In genomic region chr5:136703751-136704150, GRCm38 (mm10) we compare ENCODE assay signal across 8 mouse cellular contexts. TPM values are rescaled to one million over a fixed set of nuclear protein-coding genes. Genes with fewer than 3 reads are reported as not detected.
DNase-seq lines count a peak whose midpoint lies in the region; ATAC-seq and TF ChIP-seq lines count a peak whose summit lies in the region.

No protein-coding gene starts in this region.

- H3K4me3 ChIP-seq in ES-Bruce4 (ENCODE audit: low read depth, low read length), result no peak overlapping the region
- H3K4me3 ChIP-seq in heart, postnatal 0 days (ENCODE audit: low read depth, low read length), result no peak overlapping the region

- DNase-seq in T-cell, adult 2 months (ENCODE audit: low spot score), result peak; percentile 42
- DNase-seq in cerebellum, postnatal 36 days, result peak; percentile 76 to 82
- peak; percentile 27 for DNase-seq in heart, postnatal 0 days (ENCODE audit: low spot score)
- peak; percentile 20 for DNase-seq in layer of hippocampus, adult 9-10 months (ENCODE audit: low spot score)
- peak; percentile 41 to 81 for DNase-seq in spleen, adult 18-20 months

- no peak for TF ChIP-seq POLR2A in ES-Bruce4 (IDR thresholded peaks at IDR 0.05; ENCODE audit: insufficient read depth, low read length)

- ATAC-seq in heart, postnatal 0 days (ENCODE audit: insufficient read depth, low read depth), result no peak
- ATAC-seq in megakaryocyte, adult 5-6 weeks (ENCODE audit: poor library complexity, severe bottlenecking), result peak; percentile 74
- no peak for ATAC-seq in activated CD4-positive, CD25-positive, alpha-beta regulatory T cell, adult 4 months

- H3K9ac ChIP-seq in ES-Bruce4 (ENCODE audit: low read depth, poor library complexity, severe bottlenecking), result no peak overlapping the region
- H3K9ac ChIP-seq in heart, postnatal 0 days (replicated peaks; ENCODE audit: low read depth, low read length), result no peak overlapping the region

- no peaks in the 10 kb centered on the region for H3K4me1 ChIP-seq in ES-Bruce4 (ENCODE audit: control insufficient read depth, insufficient read depth, low read length)
- no peaks in the 10 kb centered on the region for H3K4me1 ChIP-seq in heart, postnatal 0 days (ENCODE audit: control insufficient read depth, insufficient read depth)

- WGBS in heart, postnatal 0 days, result 38% methylated on average over 3 of the region's 3 CpGs

- H3K27me3 ChIP-seq in ES-Bruce4 (ENCODE audit: control insufficient read depth, insufficient read depth, low read length, poor library complexity, severe bottlenecking), result no peaks in the 10 kb centered on the region
- peaks cover 5% of the 10 kb centered on the region; the same call in 1 of the 2 replicates for H3K27me3 ChIP-seq in heart, postnatal 0 days (ENCODE audit: control insufficient read depth, insufficient read depth, low read length)

- H3K27ac ChIP-seq in ES-Bruce4 (ENCODE audit: insufficient read depth, low read length), result no peak overlapping the region
- H3K27ac ChIP-seq in heart, postnatal 0 days (ENCODE audit: low read depth), result no peak overlapping the region

- TF ChIP-seq CTCF in ES-Bruce4 (IDR thresholded peaks at IDR 0.05; ENCODE audit: low read depth, low read length), result peak; percentile 59
- TF ChIP-seq CTCF in heart, postnatal 0 days (IDR thresholded peaks at IDR 0.05; ENCODE audit: low read depth), result peak; percentile 61

- no peaks in the 10 kb centered on the region for H3K36me3 ChIP-seq in ES-Bruce4 (ENCODE audit: control insufficient read depth, insufficient read depth, low read length, poor library complexity, severe bottlenecking)
- no peaks in the 10 kb centered on the region for H3K36me3 ChIP-seq in heart, postnatal 0 days (replicated peaks; ENCODE audit: control insufficient read depth, insufficient read depth, low read length)

- TF ChIP-seq EP300 in ES-Bruce4 (IDR thresholded peaks at IDR 0.05; ENCODE audit: insufficient read depth, low read depth, low read length), result no peak
- no peak for TF ChIP-seq EP300 in heart, postnatal 0 days (IDR thresholded peaks at IDR 0.05; ENCODE audit: low read depth)

- no peak overlapping the region for H3K4me2 ChIP-seq in heart, postnatal 0 days (ENCODE audit: low read depth, low read length)

- H3K9me3 ChIP-seq in ES-Bruce4 (replicated peaks; ENCODE audit: control insufficient read depth, insufficient read depth, low read length, poor library complexity, severe bottlenecking), result no peaks in the 10 kb centered on the region
- no peaks in the 10 kb centered on the region for H3K9me3 ChIP-seq in heart, postnatal 0 days (replicated peaks; ENCODE audit: control insufficient read depth, low read length)

RNA-seq across cellular contexts. Expression of gene Myl10, which starts 10.8 kb away (rescaled TPM):
- polyA plus RNA-seq in ES-Bruce4 (2011; ENCODE audit: insufficient read depth, insufficient read length, low read depth, missing spikeins), result not detected in 2 replicates
- total RNA-seq in heart, postnatal 0 days (2014; rRNA removed; ENCODE audit: low replicate concordance), result not detected in 2 replicates
- polyA plus RNA-seq in heart, postnatal 0 days (2015; fragmentation: Nextera tagmentation; extraction: Ambion mirVana), result not detected in 2 replicates
- total RNA-seq in megakaryocyte, adult 5-6 weeks (2015), result not detected in 2 replicates
- not detected in 2 replicates for total RNA-seq in megakaryocyte, adult 5-6 weeks (2017)
- polyA plus RNA-seq in activated CD4-positive, CD25-positive, alpha-beta regulatory T cell, adult 4 months (2017; shearing (Covaris generic)), result 1 to 10 TPM in 1 of 2 experiments, not detected in 1; 2.0 TPM

Comparison
In these comparisons a context has a peak if more than half of its experiments do, and no peak if none do; other contexts are left out.
1. DNase-seq: peak in every context shown above with its lines; median percentile 79 in cerebellum, postnatal 36 days; 61 in spleen, adult 18-20 months; 42 in T-cell, adult 2 months; 27 in heart, postnatal 0 days; 20 in layer of hippocampus, adult 9-10 months.